In the genomic region with DNA sequence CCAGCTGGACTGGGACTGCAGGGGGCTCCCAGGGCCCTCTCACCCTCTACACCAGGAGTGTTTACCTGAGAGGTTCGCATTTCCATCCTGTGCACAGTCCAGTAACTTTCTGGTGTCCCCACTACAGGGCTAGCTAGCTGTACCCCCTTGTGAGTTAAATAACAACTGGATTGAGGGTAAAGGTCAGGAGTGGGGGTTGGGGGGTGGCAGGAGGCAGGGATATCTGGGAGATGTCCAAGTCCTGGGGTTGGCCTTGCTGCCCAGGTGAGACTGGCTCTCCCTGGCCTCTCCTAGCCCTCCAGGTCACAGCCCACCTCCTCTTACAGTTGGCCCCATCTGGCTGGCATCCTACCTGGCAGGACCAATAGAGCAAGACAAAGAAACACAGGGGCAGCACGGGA, we compare ENCODE assay signal across 8 mouse cellular contexts. TPM values are rescaled to one million over a fixed set of nuclear protein-coding genes. Genes with fewer than 3 reads are reported as not detected.
A peak's percentile ranks its signal among the peaks of the same experiment; 100 is the strongest.
DNase-seq lines count a peak whose midpoint lies in the region; ATAC-seq and TF ChIP-seq lines count a peak whose summit lies in the region.

Gene Fpgs, minus strand, starts transcription at position 125 of the 401 bp plus-strand sequence.

- no peak within 1 kb of the TSS for H3K9ac ChIP-seq in lung, embryonic 14.5 days
- H3K9ac ChIP-seq in embryonic facial prominence, embryonic 12.5 days, result no peak within 1 kb of the TSS
- H3K9ac ChIP-seq in intestine, embryonic 16.5 days (ENCODE audit: low read depth, low read length), result no peak within 1 kb of the TSS
- H3K9ac ChIP-seq in liver, embryonic 16.5 days (ENCODE audit: low read depth, low read length), result no peak within 1 kb of the TSS

- H3K27me3 ChIP-seq in lung, embryonic 14.5 days (ENCODE audit: insufficient read depth, low read length), result no peaks in the 10 kb centered on the region
- no peaks in the 10 kb centered on the region for H3K27me3 ChIP-seq in embryonic facial prominence, embryonic 12.5 days
- H3K27me3 ChIP-seq in intestine, embryonic 16.5 days (replicated peaks; ENCODE audit: control insufficient read depth, insufficient read depth, low read length), result no peaks in the 10 kb centered on the region
- H3K27me3 ChIP-seq in liver, embryonic 16.5 days (ENCODE audit: control insufficient read depth, insufficient read depth, low read depth, low read length), result no peaks in the 10 kb centered on the region

- no peak within 1 kb of the TSS for H3K27ac ChIP-seq in lung, embryonic 14.5 days (ENCODE audit: low read depth)
- no peak within 1 kb of the TSS for H3K27ac ChIP-seq in embryonic facial prominence, embryonic 12.5 days
- peak within 1 kb of the TSS; percentile 60 for H3K27ac ChIP-seq in intestine, embryonic 16.5 days (ENCODE audit: low read length)
- peak within 1 kb of the TSS; percentile 68 for H3K27ac ChIP-seq in liver, embryonic 16.5 days (ENCODE audit: low read length)

- peaks cover 63% of the 10 kb centered on the region for H3K36me3 ChIP-seq in lung, embryonic 14.5 days (ENCODE audit: insufficient read depth)
- H3K36me3 ChIP-seq in embryonic facial prominence, embryonic 12.5 days, result peaks cover 65% of the 10 kb centered on the region
- H3K36me3 ChIP-seq in intestine, embryonic 16.5 days (ENCODE audit: control insufficient read depth, insufficient read depth, low read length), result peaks cover 20% of the 10 kb centered on the region
- peaks cover 26% of the 10 kb centered on the region for H3K36me3 ChIP-seq in liver, embryonic 16.5 days (ENCODE audit: control insufficient read depth, insufficient read depth)

- no peak within 1 kb of the TSS for H3K4me3 ChIP-seq in lung, embryonic 14.5 days (ENCODE audit: low read depth, low read length)
- H3K4me3 ChIP-seq in embryonic facial prominence, embryonic 12.5 days, result no peak within 1 kb of the TSS
- H3K4me3 ChIP-seq in intestine, embryonic 16.5 days (ENCODE audit: low read length), result no peak within 1 kb of the TSS
- H3K4me3 ChIP-seq in liver, embryonic 16.5 days (ENCODE audit: low read depth, low read length), result peak within 1 kb of the TSS; percentile 41

- 63% methylated on average over 2 of the region's 2 CpGs for whole genome bisulfite sequencing in lung, embryonic 14.5 days
- WGBS in embryonic facial prominence, embryonic 12.5 days, result 89% methylated on average over 2 of the region's 2 CpGs
- 61% methylated on average over 2 of the region's 2 CpGs for WGBS in intestine, embryonic 16.5 days
- WGBS in liver, embryonic 16.5 days (ENCODE audit: insufficient replicate concordance), result 61% methylated on average over 2 of the region's 2 CpGs

- no peak for TF ChIP-seq CTCF in lung, embryonic 14.5 days (IDR thresholded peaks at IDR 0.05; ENCODE audit: low read depth)

- no peak for DNase-seq in lung, embryonic 14.5 days
- DNase-seq in lung, postnatal 14 days, result no peak
- DNase-seq in gastrocnemius, postnatal 36 days, result no peak
- no peak for DNase-seq in thymus, postnatal 4 days

- ATAC-seq in lung, embryonic 14.5 days (ENCODE audit: insufficient read depth), result no peak
- ATAC-seq in embryonic facial prominence, embryonic 12.5 days (ENCODE audit: insufficient number of reproducible peaks, insufficient read depth, low FRiP score, low TSS enrichment), result no peak
- ATAC-seq in intestine, embryonic 16.5 days, result peak; percentile 50
- ATAC-seq in liver, embryonic 16.5 days (ENCODE audit: low read depth), result peak; percentile 60
- no peak for ATAC-seq in inflammation-experienced regulatory T-cells, adult 6 months

- H3K9me3 ChIP-seq in lung, embryonic 14.5 days (ENCODE audit: low read depth, low read length), result no peaks in the 10 kb centered on the region
- no peaks in the 10 kb centered on the region for H3K9me3 ChIP-seq in embryonic facial prominence, embryonic 12.5 days
- no peaks in the 10 kb centered on the region for H3K9me3 ChIP-seq in intestine, embryonic 16.5 days (ENCODE audit: control insufficient read depth, low read length)
- H3K9me3 ChIP-seq in liver, embryonic 16.5 days (replicated peaks; ENCODE audit: control insufficient read depth, low read length), result no peaks in the 10 kb centered on the region

- intact Hi-C loops in gastrocnemius, postnatal 36 days (cut with DNase I), result no loop called here

- no peak within 1 kb of the TSS for H3K4me2 ChIP-seq in lung, embryonic 14.5 days
- no peak within 1 kb of the TSS for H3K4me2 ChIP-seq in embryonic facial prominence, embryonic 12.5 days (replicated peaks)
- no peak within 1 kb of the TSS for H3K4me2 ChIP-seq in intestine, embryonic 16.5 days (ENCODE audit: low read depth, low read length)
- H3K4me2 ChIP-seq in liver, embryonic 16.5 days (ENCODE audit: low read depth, low read length), result peak within 1 kb of the TSS; percentile 15

- no peaks in the 10 kb centered on the region for H3K4me1 ChIP-seq in lung, embryonic 14.5 days (ENCODE audit: insufficient read depth)
- H3K4me1 ChIP-seq in embryonic facial prominence, embryonic 12.5 days, result no peaks in the 10 kb centered on the region
- peaks cover 11% of the 10 kb centered on the region for H3K4me1 ChIP-seq in intestine, embryonic 16.5 days (ENCODE audit: control insufficient read depth, insufficient read depth, low read length)
- H3K4me1 ChIP-seq in liver, embryonic 16.5 days (ENCODE audit: control insufficient read depth, low read depth, low read length), result peaks cover 5% of the 10 kb centered on the region; the same call in 1 of the 2 replicates

RNA-seq across cellular contexts. Expression of gene Fpgs, which starts in this region (rescaled TPM):
- 28.4 and 32.7 TPM in 2 replicates for polyA plus RNA-seq in lung, embryonic 14.5 days (2014; fragmentation: Nextera tagmentation; extraction: Ambion mirVana)
- 31.1 and 32.3 TPM in 2 replicates for polyA plus RNA-seq in embryonic facial prominence, embryonic 12.5 days (2016; fragmentation: Nextera tagmentation; extraction: Ambion mirVana)
- 29.8 and 32.0 TPM in 2 replicates for polyA plus RNA-seq in intestine, embryonic 16.5 days (2015; fragmentation: Nextera tagmentation; extraction: Ambion mirVana)
- polyA plus RNA-seq in liver, embryonic 16.5 days (2015; fragmentation: Nextera tagmentation; extraction: Ambion mirVana), result 49.7 and 56.2 TPM in 2 replicates
- polyA plus RNA-seq in inflammation-experienced regulatory T-cells, adult 6 months (2017; shearing (Covaris generic)), result 1 to 10 TPM; 3.2 to 7.2 (median 5.8) TPM
- total RNA-seq in gastrocnemius, postnatal 36 days (2021), result 1 to 10 TPM; 4.4 to 4.5 TPM

Comparison
In these comparisons a context has a peak if more than half of its experiments do, and no peak if none do; other contexts are left out.
1. ATAC-seq: peak in intestine, embryonic 16.5 days (single experiment) and liver, embryonic 16.5 days (single experiment); none in lung, embryonic 14.5 days (single experiment), embryonic facial prominence, embryonic 12.5 days (single experiment) and inflammation-experienced regulatory T-cells, adult 6 months (single experiment).
2. H3K27ac ChIP-seq: peak in intestine, embryonic 16.5 days (single experiment) and liver, embryonic 16.5 days (single experiment); none in lung, embryonic 14.5 days (single experiment) and embryonic facial prominence, embryonic 12.5 days (single experiment).